Mouse (Mus musculus) hindbrain, embryonic 14.5 days (tissue): ENCODE measurements around the gene Tnfsf8. TPM values are rescaled to one million over a fixed set of nuclear protein-coding genes. Genes with fewer than 3 reads are reported as not detected.

Experiments used
- ATAC-seq: fragments of 200-750 bp; cut with Nextera tagmentation; 2 replicates; pipeline ENCODE4 v1.8.0; 2017; ENCODE audit warnings: moderate number of reproducible peaks, mild to moderate bottlenecking, moderate TSS enrichment, moderate library complexity; ENCODE audit not compliant: low FRiP score
- DNase-seq: peaks from one replicate; pipeline ENCODE4 v3.0.0-alpha.2; 2015; ENCODE audit warnings: low spot score
- H3K27ac ChIP-seq: fragments of 300-500 bp; sonication (generic); 2 replicates; pipeline ENCODE4 v1.5.1; 2014; ENCODE audit warnings: mild to moderate bottlenecking, moderate library complexity
- H3K27me3 ChIP-seq: fragments of 300-500 bp; sonication (generic); 2 replicates; pipeline ENCODE4 v1.6.1; 2014; ENCODE audit warnings: mild to moderate bottlenecking, low read length, mixed read lengths; ENCODE audit not compliant: control insufficient read depth, insufficient read depth
- H3K36me3 ChIP-seq: fragments of 300-500 bp; sonication (generic); replicated peaks from 2 replicates; pipeline ENCODE4 v1.6.1; 2014; ENCODE audit not compliant: control insufficient read depth, insufficient read depth
- H3K4me1 ChIP-seq: fragments of 300-500 bp; sonication (generic); replicated peaks from 2 replicates; pipeline ENCODE4 v1.6.1; 2014; ENCODE audit warnings: antibody characterized with exemption, low read length, mixed read lengths; ENCODE audit not compliant: control insufficient read depth, insufficient read depth
- H3K4me2 ChIP-seq: fragments of 300-500 bp; sonication (generic); replicated peaks from 2 replicates; pipeline ENCODE4 v1.6.1; 2014; ENCODE audit warnings: mild to moderate bottlenecking, moderate library complexity
- H3K4me3 ChIP-seq: fragments of 300-500 bp; sonication (generic); replicated peaks from 2 replicates; pipeline ENCODE4 v1.5.1; 2014; ENCODE audit warnings: mild to moderate bottlenecking, low read length
- H3K9ac ChIP-seq: fragments of 300-500 bp; sonication (generic); 2 replicates; pipeline ENCODE4 v1.6.1; 2014
- H3K9me3 ChIP-seq: fragments of 300-500 bp; sonication (generic); 2 replicates; pipeline ENCODE4 v1.6.1; 2016; ENCODE audit warnings: low read length; ENCODE audit not compliant: control insufficient read depth
- WGBS: fragments of 180-500 bp; shearing (Covaris S2); extraction: QIAGEN DNeasy Blood & Tissue Kit; methylation state at CpG from one replicate; pipeline ENCODE4 v1.1.7; 2014; 5-methylcytosine and 5-hydroxymethylcytosine counted together
- polyA plus RNA-seq: library from polyadenylated mRNA; unstranded; fragments of >200 nt; fragmentation: Nextera tagmentation; extraction: Ambion mirVana; gene quantifications from 2 replicates; pipeline ENCODE4 v1.2.1, GENCODE M21; 2014

Tnfsf8 gene
- polyA plus RNA-seq: 0.09 TPM in 1 of 2 replicates, not detected in the other

DNA sequence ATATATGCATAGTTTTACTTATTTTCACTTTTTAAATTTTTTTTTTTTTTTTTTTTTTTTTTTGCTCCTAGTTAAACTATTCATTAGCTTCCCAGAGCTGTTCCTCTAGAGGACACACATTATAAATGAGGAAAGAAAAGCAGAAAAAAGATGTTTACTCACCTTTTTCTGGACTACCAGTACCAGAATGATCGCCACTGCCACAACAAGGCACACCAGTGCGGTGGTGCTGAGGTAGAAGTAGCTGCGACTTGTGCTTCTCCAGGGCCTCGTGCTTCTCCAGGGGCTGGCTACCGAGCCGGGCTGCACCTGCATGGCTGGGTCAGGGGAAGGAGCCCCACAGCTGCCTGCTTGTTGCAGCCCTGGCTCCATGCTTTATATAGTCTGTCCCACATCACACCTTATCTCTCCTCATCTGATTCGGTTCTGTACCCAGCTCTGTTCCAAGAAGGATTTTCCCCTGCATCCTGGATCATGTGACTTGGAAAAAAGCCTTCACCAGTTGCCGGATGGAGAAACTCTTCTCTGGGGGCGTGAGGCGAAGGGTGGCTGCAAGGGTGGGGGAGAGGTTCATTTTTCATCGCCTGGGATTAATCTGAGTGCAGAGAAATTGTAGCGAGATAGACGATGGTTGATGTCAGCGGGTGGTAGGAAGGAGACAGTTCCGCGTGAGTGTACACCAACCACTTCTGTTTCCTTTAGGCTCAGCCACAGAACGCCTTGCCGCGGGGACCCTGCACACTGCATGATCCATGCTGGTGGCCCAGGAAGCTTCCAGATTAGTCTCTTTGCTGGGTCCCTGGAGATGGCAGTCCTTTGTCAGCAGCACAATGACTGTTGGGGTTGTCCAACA lies at the start of gene Tnfsf8:
Gene Tnfsf8 (minus strand): TSS at position 660 of the 853 bp plus-strand sequence.
- 83% methylated on average over 19 of the region's 19 CpGs for WGBS
- ATAC-seq (no peak), DNase-seq (no peak)
- Histone ChIP-seq H3K27ac (no peak within 1 kb of the TSS), H3K27me3 (no peaks in the 10 kb centered on the region), H3K9ac (no peak within 1 kb of the TSS), H3K9me3 (no peaks in the 10 kb centered on the region), H3K4me3 (no peak within 1 kb of the TSS), H3K4me2 (no peak within 1 kb of the TSS), H3K36me3 (no peaks in the 10 kb centered on the region), H3K4me1 (no peaks in the 10 kb centered on the region)

GRCm38 (mm10) chr4:63908511-63908910 lies 47.4 kb upstream of the Tnfsf8 start:
- ATAC-seq: no peak
- Histone ChIP-seq H3K4me3 (no peak overlapping the region), H3K9ac (no peak overlapping the region), H3K9me3 (no peaks in the 10 kb centered on the region), H3K36me3 (no peaks in the 10 kb centered on the region), H3K27me3 (no peaks in the 10 kb centered on the region), H3K4me1 (no peaks in the 10 kb centered on the region), H3K27ac (no peak overlapping the region), H3K4me2 (no peak overlapping the region)
- no peak for DNase-seq
- WGBS: 91% methylated on average over 1 of the region's 1 CpGs

DNA sequence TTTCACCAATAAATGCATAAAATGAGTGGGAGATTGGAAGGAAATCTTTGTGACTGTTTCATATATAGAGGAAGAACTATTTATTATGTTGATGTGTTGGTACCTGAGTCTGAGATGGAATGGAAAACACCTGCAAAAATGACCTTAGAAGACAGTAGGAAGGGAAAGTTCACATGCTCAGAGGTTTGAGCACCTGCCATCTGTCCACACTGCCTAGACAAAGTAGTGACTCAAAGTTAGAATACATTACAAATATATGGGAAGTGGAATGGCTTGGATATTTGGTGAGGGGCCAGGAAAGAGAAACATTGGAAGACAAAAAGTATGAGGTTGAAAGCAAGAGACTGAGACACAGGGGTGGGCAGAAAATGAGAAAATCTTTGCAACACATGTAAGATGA lies 46.3 kb upstream of the Tnfsf8 start:
- DNase-seq: no peak
- Histone ChIP-seq H3K27me3 (no peaks in the 10 kb centered on the region), H3K9me3 (no peaks in the 10 kb centered on the region), H3K4me1 (no peaks in the 10 kb centered on the region), H3K4me3 (no peak overlapping the region), H3K27ac (no peak overlapping the region), H3K4me2 (no peak overlapping the region), H3K36me3 (no peaks in the 10 kb centered on the region), H3K9ac (no peak overlapping the region)
- ATAC-seq: no peak

- no peak overlapping the region for H3K4me3 ChIP-seq
- no peaks in the 10 kb centered on the region for H3K27me3 ChIP-seq
- no peak overlapping the region for H3K4me2 ChIP-seq
- no peaks in the 10 kb centered on the region for H3K4me1 ChIP-seq
- no peak overlapping the region for H3K9ac ChIP-seq
- no peaks in the 10 kb centered on the region for H3K36me3 ChIP-seq
- H3K9me3 ChIP-seq: no peaks in the 10 kb centered on the region
- no peak for DNase-seq
- 71% methylated on average over 3 of the region's 3 CpGs for WGBS
- ATAC-seq: no peak
- H3K27ac ChIP-seq: no peak overlapping the region
Measured at GRCm38 (mm10) chr4:63906050-63906449, 44.9 kb upstream of the Tnfsf8 start.

- Histone ChIP-seq H3K4me2 (no peak overlapping the region), H3K9ac (no peak overlapping the region), H3K4me3 (no peak overlapping the region), H3K4me1 (no peaks in the 10 kb centered on the region), H3K27ac (no peak overlapping the region), H3K36me3 (no peaks in the 10 kb centered on the region), H3K9me3 (no peaks in the 10 kb centered on the region), H3K27me3 (no peaks in the 10 kb centered on the region)
- DNase-seq: no peak
- 84% methylated on average over 10 of the region's 10 CpGs for WGBS
- ATAC-seq: no peak
Measured at GRCm38 (mm10) chr4:63899081-63899523, 38.0 kb upstream of the Tnfsf8 start.

GRCm38 (mm10) chr4:63897152-63897551 lies 36.0 kb upstream of the Tnfsf8 start:
- no peak overlapping the region for H3K9ac ChIP-seq
- no peaks in the 10 kb centered on the region for H3K36me3 ChIP-seq
- no peak overlapping the region for H3K27ac ChIP-seq
- no peaks in the 10 kb centered on the region for H3K27me3 ChIP-seq
- DNase-seq (no peak), ATAC-seq (no peak)
- H3K9me3 ChIP-seq: no peaks in the 10 kb centered on the region
- H3K4me1 ChIP-seq: no peaks in the 10 kb centered on the region
- H3K4me3 ChIP-seq: no peak overlapping the region
- no peak overlapping the region for H3K4me2 ChIP-seq

DNA sequence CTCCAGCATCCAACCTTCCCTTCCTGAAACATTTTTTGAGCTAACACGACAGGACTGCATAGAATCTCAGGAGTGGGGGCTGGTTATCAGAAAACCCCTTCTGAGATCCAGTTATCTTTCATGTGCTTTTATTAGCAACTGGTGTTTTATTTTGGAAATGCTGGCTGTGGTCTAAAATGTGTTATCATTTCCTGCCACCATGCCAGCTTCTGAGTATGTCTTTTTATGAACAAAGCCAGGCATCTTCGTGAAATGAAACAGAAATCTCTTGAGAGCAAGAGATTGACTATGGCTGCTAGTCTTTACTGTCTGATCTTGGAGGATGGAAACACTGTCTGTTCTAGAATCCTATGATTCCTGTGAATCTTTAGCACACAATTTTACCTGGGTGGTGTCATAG lies 25.0 kb upstream of the Tnfsf8 start:
- Histone ChIP-seq H3K4me3 (no peak overlapping the region), H3K27ac (no peak overlapping the region), H3K4me2 (no peak overlapping the region), H3K36me3 (no peaks in the 10 kb centered on the region), H3K4me1 (no peaks in the 10 kb centered on the region), H3K9ac (no peak overlapping the region), H3K27me3 (no peaks in the 10 kb centered on the region), H3K9me3 (no peaks in the 10 kb centered on the region)
- 76% methylated on average over 2 of the region's 2 CpGs for WGBS
- ATAC-seq (no peak), DNase-seq (no peak)

GRCm38 (mm10) chr4:63876720-63877119 lies 15.6 kb upstream of the Tnfsf8 start:
- H3K4me3 ChIP-seq: no peak overlapping the region
- H3K9me3 ChIP-seq: no peaks in the 10 kb centered on the region
- H3K4me2 ChIP-seq: no peak overlapping the region
- no peak for ATAC-seq
- no peak overlapping the region for H3K9ac ChIP-seq
- H3K36me3 ChIP-seq: no peaks in the 10 kb centered on the region
- no peaks in the 10 kb centered on the region for H3K27me3 ChIP-seq
- DNase-seq: no peak
- WGBS: 86% methylated on average over 2 of the region's 2 CpGs
- no peaks in the 10 kb centered on the region for H3K4me1 ChIP-seq
- no peak overlapping the region for H3K27ac ChIP-seq

DNA sequence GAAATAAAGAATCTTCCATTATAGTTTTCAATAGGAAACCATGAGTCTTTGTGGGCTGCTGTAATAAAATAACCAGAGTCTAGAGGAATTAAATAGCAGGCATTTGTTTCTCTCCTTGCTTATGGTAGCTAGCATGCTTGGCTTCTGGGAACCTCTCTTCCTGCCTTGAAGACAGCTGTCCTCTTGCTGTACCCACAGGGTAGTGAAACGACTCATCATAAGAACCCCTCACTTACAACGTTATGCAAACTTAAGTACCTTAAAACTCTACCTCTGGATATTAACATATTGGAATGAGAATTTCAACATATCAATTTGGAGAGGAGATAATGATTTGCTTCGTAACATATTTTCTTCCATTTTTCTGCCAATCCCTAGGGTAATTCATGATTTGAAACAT lies 14.3 kb upstream of the Tnfsf8 start:
- no peaks in the 10 kb centered on the region for H3K27me3 ChIP-seq
- H3K9me3 ChIP-seq: no peaks in the 10 kb centered on the region
- 92% methylated on average over 3 of the region's 3 CpGs for WGBS
- H3K4me1 ChIP-seq: no peaks in the 10 kb centered on the region
- no peak overlapping the region for H3K27ac ChIP-seq
- no peak for DNase-seq
- H3K4me3 ChIP-seq: no peak overlapping the region
- no peak overlapping the region for H3K4me2 ChIP-seq
- H3K9ac ChIP-seq: no peak overlapping the region
- no peaks in the 10 kb centered on the region for H3K36me3 ChIP-seq
- ATAC-seq: no peak
